Mouse (Mus musculus) midbrain, embryonic 13.5 days (tissue): Measurements from ENCODE around the gene Auts2. TPM values are rescaled to one million over a fixed set of nuclear protein-coding genes. Genes with fewer than 3 reads are reported as not detected.

Experiments
- ATAC-seq: fragments of 200-750 bp; cut with Nextera tagmentation; 2 replicates; pipeline ENCODE4 v1.8.0; 2017; ENCODE audit warnings: mild to moderate bottlenecking, moderate TSS enrichment, moderate library complexity
- H3K27ac ChIP-seq: fragments of 300-500 bp; sonication (generic); 2 replicates; pipeline ENCODE4 v1.5.1; 2015; ENCODE audit warnings: inconsistent platforms, mild to moderate bottlenecking, moderate library complexity
- H3K27me3 ChIP-seq: fragments of 300-500 bp; sonication (generic); 2 replicates; pipeline ENCODE4 v1.6.1; 2015; ENCODE audit warnings: mild to moderate bottlenecking, inconsistent platforms
- H3K36me3 ChIP-seq: fragments of 300-500 bp; sonication (generic); 2 replicates; pipeline ENCODE4 v1.6.1; 2015; ENCODE audit warnings: mild to moderate bottlenecking, inconsistent platforms
- H3K4me1 ChIP-seq: fragments of 300-500 bp; sonication (generic); replicated peaks from 2 replicates; pipeline ENCODE4 v1.6.1; 2015; ENCODE audit warnings: inconsistent platforms
- H3K4me2 ChIP-seq: fragments of 300-500 bp; sonication (generic); replicated peaks from 2 replicates; pipeline ENCODE4 v1.6.1; 2015; ENCODE audit warnings: moderate library complexity, mild to moderate bottlenecking, inconsistent platforms
- H3K4me3 ChIP-seq: fragments of 300-500 bp; sonication (generic); replicated peaks from 2 replicates; pipeline ENCODE4 v1.5.1; 2015; ENCODE audit warnings: mild to moderate bottlenecking, inconsistent platforms
- H3K9ac ChIP-seq: fragments of 300-500 bp; sonication (generic); replicated peaks from 2 replicates; pipeline ENCODE4 v1.6.1; 2015; ENCODE audit warnings: mild to moderate bottlenecking, inconsistent platforms
- H3K9me3 ChIP-seq: fragments of 300-500 bp; sonication (generic); 2 replicates; pipeline ENCODE4 v1.6.1; 2016; ENCODE audit warnings: mild to moderate bottlenecking, inconsistent platforms
- WGBS: fragments of 180-500 bp; shearing (Covaris S2); methylation state at CpG from one replicate; pipeline ENCODE4 v1.1.7; 2015; 5-methylcytosine and 5-hydroxymethylcytosine counted together
- polyA plus RNA-seq: library from polyadenylated mRNA; unstranded; fragments of >200 nt; fragmentation: Nextera tagmentation; extraction: Ambion mirVana; gene quantifications from 2 replicates; pipeline ENCODE4 v1.2.1, GENCODE M21; 2015

Auts2 gene
- polyA plus RNA-seq, 1 experiment from 2014 or later, result 76.2 TPM

DNA sequence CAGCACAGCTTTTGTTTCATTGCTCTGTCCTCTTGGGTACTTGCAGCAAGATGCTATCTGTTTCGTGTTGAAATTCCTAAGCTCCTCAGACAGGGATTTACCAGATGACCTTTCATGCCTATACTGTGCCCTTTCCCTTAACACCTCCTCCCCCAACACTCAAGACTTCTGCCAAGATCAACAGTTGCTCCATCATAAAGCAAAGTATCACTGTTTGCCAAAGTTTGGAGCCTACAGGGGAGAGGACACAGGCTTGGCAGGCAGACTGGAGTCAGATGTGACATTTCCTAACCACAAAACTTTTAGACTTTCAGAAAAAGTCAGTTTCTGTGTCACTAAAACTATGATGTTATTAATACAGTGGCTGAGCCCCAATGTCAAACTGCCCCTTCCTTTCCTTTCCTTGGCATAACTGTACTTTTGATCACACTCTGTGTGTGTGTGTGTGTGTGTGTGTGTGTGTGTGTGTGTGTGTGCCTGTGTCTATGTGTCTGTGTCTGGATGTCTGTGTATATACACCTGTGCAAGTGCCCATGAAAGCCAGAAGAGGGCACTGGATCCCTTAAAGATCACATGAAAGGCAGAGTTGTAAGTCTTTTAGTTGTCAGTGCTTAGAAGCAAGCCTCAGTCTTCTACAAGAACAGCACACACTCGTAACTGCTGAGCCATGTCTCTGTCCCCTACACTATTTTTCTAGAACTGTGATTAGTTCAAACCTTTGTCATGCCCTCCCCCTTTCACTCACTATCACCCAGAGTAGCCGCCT, 213.8 kb downstream of the Auts2 start:
- no peak overlapping the region for H3K4me2 ChIP-seq
- peaks cover 41% of the 10 kb centered on the region for H3K4me1 ChIP-seq
- no peak overlapping the region for H3K9ac ChIP-seq
- no peaks in the 10 kb centered on the region for H3K9me3 ChIP-seq
- WGBS, result 52% methylated on average over 3 of the region's 3 CpGs
- H3K27me3 ChIP-seq, result no peaks in the 10 kb centered on the region
- no peak overlapping the region for H3K27ac ChIP-seq
- H3K4me3 ChIP-seq, result no peak overlapping the region
- H3K36me3 ChIP-seq, result no peaks in the 10 kb centered on the region
- ATAC-seq, result no peak

DNA sequence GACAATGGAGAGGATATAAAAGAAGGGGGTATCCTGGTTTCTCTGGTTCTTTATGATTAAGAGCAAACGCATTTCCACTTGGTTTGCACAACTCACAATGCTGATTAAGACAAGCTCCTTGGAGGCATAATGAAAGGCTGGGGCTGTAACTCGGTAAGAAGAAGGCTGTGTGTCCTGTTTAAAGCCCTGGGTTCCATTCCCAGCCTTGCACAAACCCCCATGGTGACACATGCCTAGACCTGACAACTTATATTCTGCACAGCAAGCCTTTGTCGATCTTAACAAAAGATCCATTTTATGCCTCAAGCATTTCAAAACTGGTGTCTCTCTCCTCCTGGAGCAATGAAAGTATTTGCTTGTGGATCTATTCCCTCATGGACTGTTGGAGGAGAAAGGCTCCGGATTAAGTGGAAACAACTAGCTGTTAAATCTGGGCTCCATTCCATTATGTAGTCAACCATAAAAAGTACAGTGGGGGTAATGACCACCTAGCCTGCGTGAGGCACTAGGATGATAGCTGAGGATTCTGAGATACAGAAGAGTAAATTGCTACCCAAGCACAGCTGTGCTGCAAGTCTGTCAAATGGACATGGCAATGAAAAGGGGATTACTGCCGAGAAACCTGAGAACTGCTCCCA, 218.8 kb downstream of the Auts2 start:
- Histone ChIP-seq H3K9me3 (no peaks in the 10 kb centered on the region), H3K9ac (no peak overlapping the region), H3K27ac (peak overlapping the region; percentile 48; the same call in 1 of the 2 replicates), H3K4me3 (no peak overlapping the region), H3K4me2 (no peak overlapping the region), H3K4me1 (peaks cover 43% of the 10 kb centered on the region), H3K36me3 (no peaks in the 10 kb centered on the region), H3K27me3 (no peaks in the 10 kb centered on the region)
- ATAC-seq, result no peak
- 15% methylated on average over 6 of the region's 6 CpGs for WGBS

DNA sequence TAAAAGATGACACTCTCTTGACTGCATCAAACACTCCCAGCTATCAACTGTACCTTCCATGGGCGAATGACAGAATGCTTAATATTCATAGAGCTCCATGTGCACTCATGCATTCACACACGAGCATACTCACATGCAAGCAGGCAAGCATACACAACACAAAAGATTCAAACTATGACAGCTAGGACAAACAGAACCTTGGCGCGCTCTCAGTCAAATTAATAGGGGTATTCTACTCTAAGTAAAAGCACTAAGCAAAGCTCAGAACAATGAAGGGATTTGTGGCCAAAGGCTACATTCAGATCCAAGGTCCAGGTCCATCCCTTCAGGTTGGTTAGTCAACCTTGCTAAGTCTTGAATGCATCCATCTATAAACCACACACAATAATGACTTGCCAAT, 219.5 kb downstream of the Auts2 start:
- H3K4me2 ChIP-seq, result no peak overlapping the region

DNA sequence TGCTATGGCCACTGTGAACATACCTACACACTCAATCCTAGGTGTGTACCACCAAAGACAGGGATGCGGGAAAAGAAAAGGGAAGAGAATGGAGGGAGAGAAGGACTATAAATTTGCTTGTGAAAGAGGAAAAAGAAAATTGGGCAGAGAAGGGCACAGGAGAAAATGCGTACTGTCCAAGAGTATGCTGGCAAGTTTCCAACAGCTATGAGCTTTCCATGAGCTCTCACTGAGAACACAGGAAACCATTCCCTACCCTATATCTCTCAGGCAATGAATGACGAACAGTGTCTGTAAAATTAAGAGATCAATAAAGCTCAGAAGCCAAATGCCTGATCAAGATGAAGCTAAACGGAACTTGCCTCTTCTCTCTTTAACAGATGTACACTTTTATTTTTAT, 220.2 kb downstream of the Auts2 start:
- Histone ChIP-seq H3K27me3 (no peaks in the 10 kb centered on the region), H3K4me3 (no peak overlapping the region), H3K9ac (no peak overlapping the region), H3K27ac (no peak overlapping the region), H3K9me3 (no peaks in the 10 kb centered on the region), H3K4me1 (peaks cover 52% of the 10 kb centered on the region), H3K36me3 (no peaks in the 10 kb centered on the region), H3K4me2 (no peak overlapping the region)
- 62% methylated on average over 4 of the region's 4 CpGs for WGBS
- no peak for ATAC-seq

More for the DNA sequence above, 219.5 kb downstream of the Auts2 start:
- Histone ChIP-seq H3K4me3 (no peak overlapping the region), H3K9ac (no peak overlapping the region), H3K4me1 (peaks cover 46% of the 10 kb centered on the region), H3K9me3 (no peaks in the 10 kb centered on the region), H3K27ac (0 out of 2 replicates have a peak overlapping the region, but pooled peaks have one; percentile 10), H3K27me3 (no peaks in the 10 kb centered on the region), H3K36me3 (no peaks in the 10 kb centered on the region)
- ATAC-seq, result no peak
- 17% methylated on average over 4 of the region's 4 CpGs for WGBS

DNA sequence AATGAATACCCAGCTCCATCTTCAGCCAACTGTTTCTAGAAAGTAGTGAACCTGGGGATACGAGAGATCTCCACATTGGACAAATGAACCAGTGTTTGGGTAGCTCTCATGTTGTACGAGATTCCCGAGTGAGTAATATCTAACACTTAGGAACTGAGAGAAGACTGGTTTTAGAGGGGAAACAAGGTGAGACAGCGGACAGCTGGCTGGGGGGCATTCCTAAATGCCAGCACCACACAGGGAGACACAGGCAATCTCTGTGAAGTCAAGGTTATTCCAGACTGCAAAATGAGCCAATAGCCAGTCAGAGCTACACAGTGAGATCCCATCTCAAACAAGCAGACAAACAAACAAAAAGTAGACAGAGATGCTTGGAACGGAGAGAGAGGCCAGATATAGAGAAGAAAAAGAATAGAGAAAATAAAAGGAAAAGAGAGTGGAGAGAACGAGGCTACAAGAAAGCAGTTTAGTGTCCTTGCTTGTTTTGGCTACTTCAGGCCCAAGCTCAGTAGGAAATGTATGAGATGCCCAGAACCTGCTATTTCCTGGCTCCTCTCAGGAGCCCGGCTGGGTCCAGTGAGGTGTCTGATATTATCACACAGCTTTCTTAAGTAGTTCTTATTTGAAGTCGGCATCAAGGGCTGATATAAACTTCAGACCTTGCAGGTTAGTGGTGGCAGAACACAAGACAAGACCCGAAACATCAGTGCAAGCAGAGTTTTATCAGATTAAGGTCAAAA, 224.9 kb downstream of the Auts2 start:
- Histone ChIP-seq H3K27me3 (no peaks in the 10 kb centered on the region), H3K27ac (no peak overlapping the region), H3K4me2 (no peak overlapping the region), H3K4me1 (peaks cover 53% of the 10 kb centered on the region), H3K4me3 (no peak overlapping the region), H3K9ac (no peak overlapping the region), H3K36me3 (no peaks in the 10 kb centered on the region), H3K9me3 (no peaks in the 10 kb centered on the region)
- 86% methylated on average over 9 of the region's 9 CpGs for WGBS
- no peak for ATAC-seq

DNA sequence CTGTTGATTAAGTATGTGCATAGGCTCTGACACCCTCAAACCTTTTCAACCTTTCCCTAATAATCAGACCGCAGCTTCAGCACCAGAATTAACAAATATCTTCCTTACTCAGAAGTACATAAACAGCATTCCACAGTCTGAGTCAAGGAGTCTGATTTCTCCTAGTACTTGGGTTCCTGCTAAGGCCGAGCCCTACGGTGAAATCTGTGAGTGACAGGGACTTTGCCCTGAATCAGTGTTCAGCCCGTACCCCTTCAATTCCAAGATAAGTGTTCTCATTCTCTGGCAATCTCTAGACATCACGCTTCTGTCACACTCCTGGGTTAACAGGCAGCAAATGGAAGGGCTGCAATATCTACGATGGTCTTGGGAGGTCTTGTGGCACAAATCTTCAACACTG, 226.2 kb downstream of the Auts2 start:
- Histone ChIP-seq H3K27me3 (no peaks in the 10 kb centered on the region), H3K9me3 (no peaks in the 10 kb centered on the region), H3K9ac (no peak overlapping the region), H3K4me1 (peaks cover 42% of the 10 kb centered on the region), H3K27ac (no peak overlapping the region), H3K4me3 (no peak overlapping the region), H3K4me2 (no peak overlapping the region), H3K36me3 (no peaks in the 10 kb centered on the region)
- no peak for ATAC-seq
- WGBS, result 41% methylated on average over 6 of the region's 6 CpGs

DNA sequence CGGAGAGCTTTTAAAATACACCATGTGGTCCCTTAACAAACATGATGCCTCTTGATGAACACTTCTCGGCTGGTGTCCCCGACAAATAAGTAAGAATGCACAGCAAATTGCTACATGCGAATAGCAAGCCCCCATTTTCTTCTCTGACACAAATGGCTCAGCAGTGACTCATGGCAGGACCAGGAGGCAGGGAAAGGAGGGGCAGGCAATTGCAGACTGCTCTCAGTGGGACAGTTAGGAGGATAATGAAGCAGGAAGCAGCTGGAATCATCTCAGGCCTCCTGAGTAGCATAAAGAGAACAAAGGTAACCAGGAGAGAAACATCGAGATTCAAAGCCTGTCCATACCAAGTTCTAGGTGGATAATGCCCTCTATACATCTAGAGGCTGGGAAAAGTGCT, 228.8 kb downstream of the Auts2 start:
- H3K4me1 ChIP-seq, result peaks cover 34% of the 10 kb centered on the region
- H3K36me3 ChIP-seq, result no peaks in the 10 kb centered on the region
- no peaks in the 10 kb centered on the region for H3K27me3 ChIP-seq
- ATAC-seq, result 0 out of 2 replicates have a peak, but pooled peaks have one; percentile 14
- no peaks in the 10 kb centered on the region for H3K9me3 ChIP-seq
- H3K4me2 ChIP-seq, result no peak overlapping the region
- H3K9ac ChIP-seq, result no peak overlapping the region
- H3K27ac ChIP-seq, result no peak overlapping the region; the same call in 1 of the 2 replicates
- no peak overlapping the region for H3K4me3 ChIP-seq
- WGBS, result 44% methylated on average over 5 of the region's 5 CpGs

DNA sequence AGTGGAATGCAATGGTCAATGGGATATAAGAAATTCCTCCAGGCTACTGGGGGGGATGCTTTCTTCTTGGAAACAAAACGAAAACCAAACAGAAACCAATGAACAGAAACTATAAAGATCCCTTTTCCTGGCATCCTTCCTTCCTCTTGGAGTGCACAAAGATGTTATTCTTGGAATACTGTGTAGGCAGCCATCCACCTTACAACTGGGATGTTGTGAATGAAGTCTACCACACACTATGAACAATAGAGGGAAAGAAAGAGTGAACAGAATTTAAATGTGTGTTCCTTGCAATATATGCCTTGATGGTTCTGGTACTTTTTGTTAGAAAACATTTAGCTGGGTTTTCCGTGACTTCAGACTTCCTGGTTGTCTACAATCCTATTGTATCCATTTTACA, 236.1 kb downstream of the Auts2 start:
- Histone ChIP-seq H3K9me3 (no peaks in the 10 kb centered on the region), H3K27me3 (no peaks in the 10 kb centered on the region), H3K4me2 (no peak overlapping the region), H3K4me3 (no peak overlapping the region), H3K27ac (no peak overlapping the region), H3K9ac (no peak overlapping the region), H3K4me1 (peaks cover 29% of the 10 kb centered on the region), H3K36me3 (no peaks in the 10 kb centered on the region)
- ATAC-seq, result no peak
- WGBS, result 78% methylated on average over 2 of the region's 2 CpGs

DNA sequence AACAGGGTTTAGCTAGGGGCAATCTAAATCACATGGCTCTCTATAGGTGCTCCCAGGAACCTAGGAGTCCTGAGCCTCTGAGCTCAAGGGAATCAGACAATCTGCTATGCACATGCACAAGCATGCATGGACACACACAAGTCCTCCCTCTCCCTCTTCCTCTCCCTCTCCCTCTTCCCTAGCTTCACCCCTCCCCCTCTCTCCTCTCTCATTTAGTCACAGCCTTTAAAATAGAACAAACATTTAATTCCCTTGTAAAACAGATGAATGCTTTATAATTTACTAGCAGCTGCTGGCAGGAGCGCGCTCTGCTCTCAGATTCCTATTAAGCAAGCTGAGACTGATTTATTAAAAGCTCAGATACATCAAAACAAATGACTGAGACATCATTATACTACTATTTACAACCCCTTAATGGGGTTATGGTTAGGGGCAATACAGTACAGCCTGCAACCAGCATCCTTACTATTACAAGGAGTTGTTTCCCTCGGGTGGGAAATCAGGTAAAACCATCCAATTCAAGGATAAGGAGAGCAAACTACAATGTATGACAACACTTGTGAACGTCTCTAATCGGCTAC, 237.7 kb downstream of the Auts2 start:
- Histone ChIP-seq H3K9ac (no peak overlapping the region), H3K27me3 (no peaks in the 10 kb centered on the region), H3K9me3 (no peaks in the 10 kb centered on the region), H3K27ac (no peak overlapping the region), H3K4me2 (no peak overlapping the region), H3K4me3 (no peak overlapping the region), H3K4me1 (peaks cover 33% of the 10 kb centered on the region), H3K36me3 (no peaks in the 10 kb centered on the region)
- WGBS, result 78% methylated on average over 5 of the region's 5 CpGs
- ATAC-seq, result no peak

DNA sequence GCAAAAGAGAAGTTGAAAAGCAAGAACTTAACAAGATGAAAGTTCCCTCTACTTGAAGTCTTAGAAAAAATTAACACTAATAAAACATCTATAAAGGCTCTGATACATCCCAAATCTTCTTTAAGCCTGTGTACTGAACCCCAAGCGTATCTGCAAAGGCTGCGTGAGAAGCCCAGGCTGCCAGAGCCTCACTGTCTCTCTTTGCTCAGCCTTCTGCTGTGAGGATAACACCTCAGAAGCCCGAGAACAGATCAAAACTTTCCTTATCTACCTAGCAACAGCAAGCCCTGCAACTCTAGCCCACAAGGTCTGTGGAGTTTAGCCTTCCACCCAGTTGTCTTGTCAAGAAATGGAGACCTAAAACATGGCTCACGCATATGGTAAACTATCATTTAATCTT, 240.4 kb downstream of the Auts2 start:
- H3K9ac ChIP-seq, result no peak overlapping the region
- no peak overlapping the region for H3K4me2 ChIP-seq
- H3K4me1 ChIP-seq, result peaks cover 48% of the 10 kb centered on the region
- 85% methylated on average over 4 of the region's 4 CpGs for WGBS
- no peaks in the 10 kb centered on the region for H3K27me3 ChIP-seq
- H3K36me3 ChIP-seq, result no peaks in the 10 kb centered on the region
- H3K9me3 ChIP-seq, result no peaks in the 10 kb centered on the region
- ATAC-seq, result no peak
- no peak overlapping the region for H3K27ac ChIP-seq
- no peak overlapping the region for H3K4me3 ChIP-seq

DNA sequence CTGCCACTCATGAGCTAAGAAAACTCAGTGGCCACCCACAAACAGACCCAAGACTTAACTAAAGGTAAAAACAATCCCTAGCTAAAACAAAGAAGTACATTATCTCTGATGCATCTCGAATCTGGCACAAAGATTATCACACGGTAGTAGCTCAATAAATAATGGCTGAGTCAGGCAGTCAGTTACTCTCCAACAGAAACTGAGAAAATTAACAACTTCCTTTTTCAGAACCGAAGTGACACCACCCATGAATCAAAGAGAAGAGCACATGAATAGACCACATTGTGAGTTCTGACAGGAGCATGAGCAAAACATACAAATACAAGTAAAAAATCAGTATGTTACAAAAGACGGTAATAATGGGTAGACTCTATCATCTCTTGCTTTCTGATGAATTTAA, 242.3 kb downstream of the Auts2 start:
- no peak overlapping the region for H3K9ac ChIP-seq
- peaks cover 46% of the 10 kb centered on the region for H3K4me1 ChIP-seq
- no peaks in the 10 kb centered on the region for H3K36me3 ChIP-seq
- no peak overlapping the region for H3K4me2 ChIP-seq
- no peak overlapping the region for H3K27ac ChIP-seq
- 77% methylated on average over 4 of the region's 4 CpGs for WGBS
- no peak overlapping the region for H3K4me3 ChIP-seq
- ATAC-seq, result no peak
- H3K9me3 ChIP-seq, result no peaks in the 10 kb centered on the region
- no peaks in the 10 kb centered on the region for H3K27me3 ChIP-seq

DNA sequence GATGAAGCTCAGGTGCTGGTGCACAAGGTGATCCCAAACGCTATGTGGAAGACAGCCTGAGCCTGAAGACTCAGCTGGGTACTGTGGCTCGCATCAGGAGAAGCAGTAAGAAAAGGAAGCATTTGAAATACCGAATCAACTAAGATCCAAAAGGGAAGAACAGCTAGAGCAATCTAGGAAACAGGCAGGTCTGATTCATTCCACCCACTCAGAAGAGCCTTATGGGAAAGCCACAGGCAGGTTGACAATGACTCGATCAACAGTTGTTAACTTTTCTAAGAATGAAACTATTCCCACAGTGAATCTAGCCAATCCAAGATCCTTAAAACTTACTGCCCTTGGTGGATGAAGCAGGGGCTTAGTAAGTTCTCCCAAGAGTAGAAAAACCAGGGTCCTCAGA, 243.4 kb downstream of the Auts2 start:
- no peak overlapping the region for H3K4me2 ChIP-seq
- ATAC-seq, result no peak
- H3K9ac ChIP-seq, result no peak overlapping the region
- H3K4me1 ChIP-seq, result peaks cover 47% of the 10 kb centered on the region
- H3K9me3 ChIP-seq, result no peaks in the 10 kb centered on the region
- 84% methylated on average over 4 of the region's 4 CpGs for WGBS
- no peak overlapping the region for H3K4me3 ChIP-seq
- no peaks in the 10 kb centered on the region for H3K27me3 ChIP-seq
- H3K27ac ChIP-seq, result no peak overlapping the region
- H3K36me3 ChIP-seq, result no peaks in the 10 kb centered on the region
